In genomic region chr17:34861704-34862415, GRCm38 (mm10) we compare ENCODE assay signal across 13 mouse cellular contexts. TPM values are rescaled to one million over a fixed set of nuclear protein-coding genes. Genes with fewer than 3 reads are reported as not detected.
A peak's percentile ranks its signal among the peaks of the same experiment; 100 is the strongest.
DNase-seq lines count a peak whose midpoint lies in the region; ATAC-seq lines count a peak whose summit lies in the region.
"Had no signal": no experiment of that assay in that cellular context is flagged by ENCODE, and none has a peak within 500 bp of the region (broad histone marks: within the 10 kb centered on the region; RNA-seq: fewer than 3 reads in every experiment).

No protein-coding gene starts in this region.

- ATAC-seq in granulocyte monocyte progenitor cell, adult 5-6 weeks (replicated peaks; ENCODE audit: poor library complexity, severe bottlenecking) = 0 out of 2 replicates have a peak, but pooled peaks have one; percentile 8

- peak; percentile 97 for DNase-seq in heart, adult 11 months
- no peak for DNase-seq in heart, adult 8-10 months (ENCODE audit: low spot score)
- DNase-seq in kidney, postnatal 25 days = peak; percentile 68 to 87
- DNase-seq in lung, postnatal 25 days (ENCODE audit: low spot score) = peak; percentile 59
- DNase-seq in cerebellum, postnatal 4 days (ENCODE audit: low spot score in 2 of 2) = no peak
- no peak for DNase-seq in layer of hippocampus, postnatal 25 days (ENCODE audit: extremely low spot score in 1 of 2, low spot score in 1 of 2)
- no peak for DNase-seq in heart, adult 9 months (ENCODE audit: low spot score in 2 of 2)
- DNase-seq: cerebellum, adult 9-11 months; heart, postnatal 14 days had no signal

RNA-seq across cellular contexts. Expression of gene Cfb, which starts 0.5 kb away (rescaled TPM):
- total RNA-seq in heart, adult 8-10 months (2022) = 1 to 10 TPM; 2.2 to 8.5 (median 4.5) TPM
- total RNA-seq in granulocyte monocyte progenitor cell, adult 5-6 weeks (2014; fragmentation: Nextera tagmentation) = not detected in 2 replicates
- total RNA-seq in granulocyte monocyte progenitor cell, adult 5-6 weeks (2017) = not detected in 2 replicates
- total RNA-seq in layer of hippocampus, postnatal 25 days (2021) = under 1 TPM in 1 of 2 experiments, not detected in 1; 0.17 TPM

RNA-seq across cellular contexts. Expression of gene Nelfe, which starts 11.7 kb away (rescaled TPM):
- 10 to 100 TPM; 16.6 to 17.9 (median 16.7) TPM for total RNA-seq in heart, adult 8-10 months (2022)
- 53.3 and 54.5 TPM in 2 replicates for total RNA-seq in granulocyte monocyte progenitor cell, adult 5-6 weeks (2014; fragmentation: Nextera tagmentation)
- total RNA-seq in granulocyte monocyte progenitor cell, adult 5-6 weeks (2017) = 37.1 and 57.3 TPM in 2 replicates
- 10 to 100 TPM; 32.1 to 39.1 TPM for total RNA-seq in layer of hippocampus, postnatal 25 days (2021)

RNA-seq across cellular contexts. Expression of gene Skiv2l, which starts 11.8 kb away (rescaled TPM):
- 10 to 100 TPM; 21.8 to 29.1 (median 25.8) TPM for total RNA-seq in heart, adult 8-10 months (2022)
- total RNA-seq in granulocyte monocyte progenitor cell, adult 5-6 weeks (2014; fragmentation: Nextera tagmentation) = 31.1 and 48.4 TPM in 2 replicates
- total RNA-seq in granulocyte monocyte progenitor cell, adult 5-6 weeks (2017) = 29.3 and 43.9 TPM in 2 replicates
- total RNA-seq in layer of hippocampus, postnatal 25 days (2021) = 10 to 100 TPM; 64.7 to 72.4 TPM

RNA-seq across cellular contexts. Expression of gene Zbtb12, which starts 17.4 kb away (rescaled TPM):
- 1 to 10 TPM; 8.5 to 9.9 (median 9.1) TPM for total RNA-seq in heart, adult 8-10 months (2022)
- total RNA-seq in granulocyte monocyte progenitor cell, adult 5-6 weeks (2014; fragmentation: Nextera tagmentation) = 12.2 and 14.2 TPM in 2 replicates
- 13.3 and 15.3 TPM in 2 replicates for total RNA-seq in granulocyte monocyte progenitor cell, adult 5-6 weeks (2017)
- total RNA-seq in layer of hippocampus, postnatal 25 days (2021) = 1 to 10 TPM; 7.3 to 7.7 TPM

RNA-seq across cellular contexts. Expression of gene Gm20547, which starts 20.0 kb away (rescaled TPM):
- total RNA-seq in heart, adult 8-10 months (2022) = not detected
- total RNA-seq in granulocyte monocyte progenitor cell, adult 5-6 weeks (2014; fragmentation: Nextera tagmentation) = not detected in 2 replicates
- total RNA-seq in granulocyte monocyte progenitor cell, adult 5-6 weeks (2017) = not detected in 2 replicates
- not detected for total RNA-seq in layer of hippocampus, postnatal 25 days (2021)
- total RNA-seq: adrenal gland, postnatal 4 days; gastrocnemius, adult 8-10 months; heart, postnatal 14 days; layer of hippocampus, adult 8-10 months had no signal

Comparison
In these comparisons a context has a peak if more than half of its experiments do, and no peak if none do; other contexts are left out.
1. DNase-seq: peak in heart, adult 11 months (single experiment), kidney, postnatal 25 days (2 of 2) and lung, postnatal 25 days (single experiment); none in heart, adult 8-10 months (single experiment), cerebellum, postnatal 4 days (0 of 2), layer of hippocampus, postnatal 25 days (0 of 2) and heart, adult 9 months (0 of 2).